Mouse (Mus musculus) ES-Bruce4 (cell line): ENCODE data around the gene Gsap. TPM values are rescaled to one million over a fixed set of nuclear protein-coding genes. Genes with fewer than 3 reads are reported as not detected.

Source experiments
- H3K27ac ChIP-seq: 2 replicates; pipeline ENCODE4 v1.5.1; 2012; ENCODE audit warnings: low read length, inconsistent platforms; ENCODE audit not compliant: insufficient read depth
- H3K27me3 ChIP-seq: 2 replicates; pipeline ENCODE4 v1.6.1; 2012; ENCODE audit warnings: mild to moderate bottlenecking, low read length, inconsistent platforms; ENCODE audit not compliant: control insufficient read depth, poor library complexity, insufficient read depth, severe bottlenecking
- H3K36me3 ChIP-seq: 2 replicates; pipeline ENCODE4 v1.6.1; 2012; ENCODE audit warnings: inconsistent platforms, mild to moderate bottlenecking, low read length, moderate library complexity; ENCODE audit not compliant: control insufficient read depth, poor library complexity, insufficient read depth, severe bottlenecking
- H3K4me1 ChIP-seq: one replicate; pipeline ENCODE4 v1.8.1; 2011; ENCODE audit warnings: low read length; ENCODE audit not compliant: control insufficient read depth, insufficient read depth
- H3K4me3 ChIP-seq: 2 replicates; pipeline ENCODE4 v1.5.1; 2011; ENCODE audit warnings: low read depth, mild to moderate bottlenecking, low read length
- H3K9ac ChIP-seq: 2 replicates; pipeline ENCODE4 v1.6.1; 2012; ENCODE audit warnings: low read depth, mild to moderate bottlenecking, inconsistent platforms; ENCODE audit not compliant: poor library complexity, severe bottlenecking
- H3K9me3 ChIP-seq: replicated peaks from 2 replicates; pipeline ENCODE4 v1.6.1; 2012; ENCODE audit warnings: mild to moderate bottlenecking, low read length, inconsistent platforms; ENCODE audit not compliant: control insufficient read depth, poor library complexity, insufficient read depth, severe bottlenecking
- CTCF ChIP-seq: IDR thresholded peaks from one replicate; pipeline ENCODE4 v1.8.1; 2011; ENCODE audit warnings: low read depth, low read length
- EP300 ChIP-seq: IDR thresholded peaks from 2 replicates; pipeline ENCODE4 v1.6.1; 2011; ENCODE audit warnings: low read depth, low read length; ENCODE audit not compliant: insufficient read depth
- POLR2A ChIP-seq: IDR thresholded peaks from one replicate; pipeline ENCODE4 v1.8.1; 2011; ENCODE audit warnings: low read length; ENCODE audit not compliant: insufficient read depth
- polyA plus RNA-seq: library from polyadenylated mRNA; stranded (reverse); fragments of >200 nt; gene quantifications from 2 replicates; pipeline ENCODE4 v1.2.4, GENCODE M21; 2011; ENCODE audit warnings: low read depth; ENCODE audit not compliant: missing spikeins, insufficient read depth, insufficient read length

The Gsap gene
- polyA plus RNA-seq, 1 experiment: 8.9 TPM

DNA sequence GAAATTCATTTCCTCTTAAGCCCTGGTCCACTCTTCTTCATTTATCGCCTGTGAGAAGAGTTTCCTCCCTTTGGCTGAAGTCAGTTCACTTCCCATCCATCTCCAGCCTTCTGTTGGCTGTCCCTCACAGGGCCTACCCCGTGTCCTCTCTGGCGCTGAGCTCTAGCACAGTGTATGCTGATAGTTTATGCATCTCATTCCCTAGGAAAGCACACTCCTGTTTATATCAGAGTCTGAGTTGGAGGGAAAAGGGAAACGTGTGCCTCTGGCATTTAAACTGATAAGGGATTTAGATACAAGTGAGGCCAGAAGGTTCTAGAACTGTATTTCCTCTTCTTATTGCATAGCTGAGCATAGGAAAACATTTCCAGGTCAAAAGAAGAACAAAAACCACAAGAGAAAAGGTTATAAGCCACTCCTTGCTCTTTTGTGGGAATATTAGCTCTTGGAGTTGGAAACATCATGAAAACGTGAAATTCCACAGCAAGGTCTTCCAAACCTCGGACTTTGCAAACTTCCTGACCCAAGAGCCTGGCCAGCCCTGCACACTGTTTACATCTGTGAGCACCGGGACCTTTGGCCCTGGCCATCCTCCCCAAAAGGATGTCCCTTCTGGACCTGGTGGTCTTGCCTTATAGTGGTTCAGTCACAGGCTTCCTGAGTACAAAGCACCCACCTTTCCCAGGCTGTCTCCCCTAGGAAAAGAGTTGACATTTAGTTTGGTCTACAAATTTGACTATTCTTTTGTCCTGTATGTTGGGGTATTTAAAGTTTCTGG lies 102.8 kb downstream of the Gsap start:
- TF ChIP-seq CTCF (no peak), EP300 (no peak), POLR2A (no peak)
- H3K9ac ChIP-seq: no peak overlapping the region
- H3K27ac ChIP-seq: no peak overlapping the region

GRCm38 (mm10) chr5:21290594-21290993 lies 104.5 kb downstream of the Gsap start:
- H3K27me3 ChIP-seq: no peaks in the 10 kb centered on the region
- no peaks in the 10 kb centered on the region for H3K4me1 ChIP-seq
- H3K4me3 ChIP-seq: no peak overlapping the region
- H3K9me3 ChIP-seq: no peaks in the 10 kb centered on the region
- H3K36me3 ChIP-seq: no peaks in the 10 kb centered on the region
- TF ChIP-seq EP300: no peak
- no peak for TF ChIP-seq CTCF
- no peak for TF ChIP-seq POLR2A
- no peak overlapping the region for H3K27ac ChIP-seq
- H3K9ac ChIP-seq: no peak overlapping the region

More for the DNA sequence above, 102.8 kb downstream of the Gsap start:
- Histone ChIP-seq H3K4me1 (no peaks in the 10 kb centered on the region), H3K9me3 (no peaks in the 10 kb centered on the region), H3K27me3 (no peaks in the 10 kb centered on the region), H3K36me3 (no peaks in the 10 kb centered on the region), H3K4me3 (no peak overlapping the region)

DNA sequence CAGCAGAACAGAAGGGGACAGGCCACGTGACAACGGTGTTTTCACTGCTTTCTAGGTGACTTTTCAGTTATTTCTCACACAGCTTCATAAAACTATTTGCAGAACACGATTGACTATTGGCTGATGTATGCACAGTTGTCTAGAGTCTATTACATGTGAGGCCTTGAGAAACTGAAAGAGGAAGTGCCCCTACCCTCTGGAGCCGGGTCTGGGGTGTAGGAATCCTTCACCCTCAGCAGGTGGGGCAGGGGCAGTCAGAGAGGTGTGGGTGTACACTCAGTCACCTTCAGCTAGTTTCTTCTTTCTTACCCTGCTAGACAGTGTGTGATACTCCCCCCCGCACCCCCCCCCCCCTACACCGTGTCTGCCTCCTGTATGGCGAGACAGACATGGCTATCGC lies 109.6 kb downstream of the Gsap start:
- Histone ChIP-seq H3K4me3 (no peak overlapping the region), H3K27me3 (no peaks in the 10 kb centered on the region), H3K9ac (no peak overlapping the region), H3K36me3 (no peaks in the 10 kb centered on the region), H3K27ac (no peak overlapping the region), H3K9me3 (no peaks in the 10 kb centered on the region), H3K4me1 (no peaks in the 10 kb centered on the region)
- TF ChIP-seq POLR2A: no peak
- TF ChIP-seq EP300: no peak
- no peak for TF ChIP-seq CTCF

DNA sequence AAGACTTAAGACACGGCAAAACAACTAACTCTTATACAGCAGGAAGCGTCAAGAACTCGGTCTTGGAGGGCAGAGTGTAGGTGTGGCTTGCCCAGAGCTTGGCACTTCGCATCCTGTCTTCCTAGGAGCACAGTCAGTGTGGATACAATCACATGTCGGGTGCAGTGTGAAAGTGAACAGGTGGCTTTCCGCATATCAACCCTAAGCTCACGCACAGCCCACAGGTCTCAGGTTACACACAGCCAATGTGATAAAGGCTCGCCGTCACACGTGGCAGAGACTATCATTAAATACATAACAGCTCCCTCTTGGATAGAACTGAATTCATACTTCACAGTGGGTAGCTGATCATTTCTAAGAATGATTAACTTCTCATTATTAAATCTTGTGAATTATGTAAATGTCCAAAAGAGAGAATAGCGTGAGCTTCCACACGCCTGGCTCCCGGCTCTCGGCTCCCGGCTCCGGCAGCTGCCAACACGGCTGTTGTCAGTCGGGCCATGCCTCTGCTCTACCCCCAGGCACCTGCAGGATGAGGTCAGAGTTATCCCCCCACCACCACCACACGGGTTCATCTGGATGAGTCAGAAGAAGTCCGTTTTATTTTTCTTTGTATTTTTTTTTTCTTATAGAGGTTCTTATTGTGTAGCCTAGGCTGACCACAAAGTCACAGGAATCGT lies 113.2 kb downstream of the Gsap start:
- H3K9ac ChIP-seq: no peak overlapping the region
- H3K4me3 ChIP-seq: no peak overlapping the region
- no peaks in the 10 kb centered on the region for H3K9me3 ChIP-seq
- TF ChIP-seq EP300 (no peak), CTCF (no peak), POLR2A (no peak)
- H3K36me3 ChIP-seq: no peaks in the 10 kb centered on the region
- no peak overlapping the region for H3K27ac ChIP-seq
- no peaks in the 10 kb centered on the region for H3K4me1 ChIP-seq
- H3K27me3 ChIP-seq: no peaks in the 10 kb centered on the region

DNA sequence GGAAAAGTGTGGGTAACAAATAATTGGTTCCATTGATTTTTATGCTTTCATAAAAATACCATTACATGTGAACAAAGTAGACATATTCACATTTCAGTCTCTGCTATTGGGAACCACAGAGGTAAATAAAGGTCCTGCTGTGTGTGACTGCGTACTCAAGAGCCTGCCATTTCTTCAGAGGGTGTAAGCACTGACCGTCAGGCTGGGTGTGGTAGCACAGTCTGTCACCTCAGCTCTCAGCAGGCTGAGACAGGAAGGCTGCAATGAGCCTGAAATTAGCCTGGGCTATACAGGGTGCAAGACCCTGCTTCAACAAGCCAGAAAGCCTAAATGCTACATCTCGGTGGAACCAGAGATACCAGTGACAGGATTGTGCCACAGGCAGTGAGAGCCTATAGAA lies 114.0 kb downstream of the Gsap start:
- Histone ChIP-seq H3K27ac (no peak overlapping the region), H3K4me3 (no peak overlapping the region), H3K9ac (no peak overlapping the region), H3K27me3 (no peaks in the 10 kb centered on the region), H3K9me3 (no peaks in the 10 kb centered on the region), H3K4me1 (no peaks in the 10 kb centered on the region), H3K36me3 (no peaks in the 10 kb centered on the region)
- TF ChIP-seq EP300 (no peak), POLR2A (no peak), CTCF (no peak)

DNA sequence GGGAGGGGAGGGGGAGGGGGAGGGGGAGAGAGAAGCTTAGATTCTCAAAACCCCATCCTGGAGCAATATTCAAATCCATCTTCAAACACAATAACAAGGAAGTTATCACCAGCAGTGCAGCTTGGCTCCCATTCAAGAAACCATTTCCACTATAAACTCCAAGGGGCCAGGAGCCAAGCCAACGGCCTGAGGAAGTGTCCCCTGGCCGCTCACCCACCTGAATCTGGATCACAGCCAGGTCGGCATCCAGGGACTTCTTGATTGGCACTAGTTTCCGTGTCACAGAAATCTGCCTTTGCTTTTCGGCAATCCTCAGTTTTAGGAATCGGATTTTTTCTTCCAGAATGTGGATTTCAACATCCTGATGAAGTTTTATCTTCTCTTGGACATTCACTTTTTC lies 115.0 kb downstream of the Gsap start:
- H3K4me1 ChIP-seq: no peaks in the 10 kb centered on the region
- no peak overlapping the region for H3K4me3 ChIP-seq
- H3K9me3 ChIP-seq: no peaks in the 10 kb centered on the region
- no peaks in the 10 kb centered on the region for H3K27me3 ChIP-seq
- H3K36me3 ChIP-seq: no peaks in the 10 kb centered on the region
- H3K27ac ChIP-seq: no peak overlapping the region
- H3K9ac ChIP-seq: no peak overlapping the region
- no peak for TF ChIP-seq EP300
- no peak for TF ChIP-seq POLR2A
- no peak for TF ChIP-seq CTCF
